Mouse (Mus musculus) testis, adult 2 months (tissue): ENCODE results near the gene Slc25a33.

Experiments used
- CTCF ChIP-seq: fragments of 200-500 bp; IDR thresholded peaks from 2 replicates; pipeline ENCODE4 v1.5.1; 2012; ENCODE audit warnings: low read depth, mild to moderate bottlenecking, inconsistent platforms, low read length, moderate library complexity; ENCODE audit not compliant: control insufficient read depth, insufficient read depth, insufficient replicate concordance
- POLR2A ChIP-seq: fragments of 200-500 bp; IDR thresholded peaks from 2 replicates; pipeline ENCODE4 v1.6.1; 2012; ENCODE audit warnings: low read depth, mild to moderate bottlenecking, inconsistent platforms, low read length, moderate library complexity; ENCODE audit not compliant: control insufficient read depth

DNA sequence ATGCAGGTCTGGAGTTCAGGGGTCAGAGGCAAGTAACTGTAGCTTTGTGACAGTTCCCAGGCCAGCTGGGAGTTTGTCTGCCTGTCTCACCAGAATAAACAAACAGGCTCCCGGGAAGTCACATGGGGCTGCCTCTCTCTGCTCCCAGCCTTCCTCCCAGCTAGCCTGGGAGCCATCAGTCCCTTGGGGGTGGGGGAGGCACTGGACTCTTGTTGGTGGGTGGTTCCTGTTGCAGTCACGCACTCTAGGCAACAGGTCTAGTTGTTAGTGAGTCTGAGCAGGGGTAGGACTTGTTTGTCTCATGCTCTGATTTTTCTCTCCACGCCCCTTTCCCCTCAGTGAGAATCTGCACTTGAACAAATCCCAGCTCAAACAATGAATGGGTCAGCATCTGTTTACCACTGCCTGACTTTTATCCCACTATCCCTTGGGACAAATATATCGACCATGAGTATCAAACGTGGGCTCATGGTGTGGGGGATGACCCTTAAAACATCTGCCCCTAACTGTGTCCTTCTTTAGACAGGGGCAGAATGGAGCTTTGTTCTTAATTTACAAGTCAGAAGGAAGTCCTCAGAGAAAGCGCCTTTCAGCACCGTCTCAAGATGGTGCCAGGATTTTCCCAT lies 24.7 kb upstream of the Slc25a33 start:
- TF ChIP-seq CTCF, result no peak
- no peak for TF ChIP-seq POLR2A
